Mouse (Mus musculus): ENCODE data around the gene Ints1.

- TF ChIP-seq CTCF (IDR thresholded peaks at IDR 0.05; ENCODE audit: extremely low read depth, insufficient read depth, insufficient read length, insufficient replicate concordance) = no peak
- no peak for TF ChIP-seq POLR2A (IDR thresholded peaks at IDR 0.05; ENCODE audit: low read depth, low read length)
Measured at GRCm38 (mm10) chr5:139706496-139706895, 69.0 kb downstream of the Ints1 start.

Measured in spleen, adult 2 months (tissue).